Mouse (Mus musculus) C2C12 (cell line): ENCODE results near the gene Gpatch8. TPM values are rescaled to one million over a fixed set of nuclear protein-coding genes. Genes with fewer than 3 reads are reported as not detected.
A peak's percentile ranks its signal among the peaks of the same experiment; 100 is the strongest.

ENCODE experiments used
- H3K27me3 ChIP-seq: one replicate; pipeline ENCODE4 v1.6.1; 2011; ENCODE audit not compliant: control insufficient read depth, insufficient read depth, insufficient read length
- H3K36me3 ChIP-seq: one replicate; pipeline ENCODE4 v1.6.1; 2011; ENCODE audit not compliant: control insufficient read depth, insufficient read depth
- H3K4me3 ChIP-seq: one replicate; pipeline ENCODE4 v1.5.1; 2011; ENCODE audit warnings: mild to moderate bottlenecking, control low read depth; ENCODE audit not compliant: poor library complexity, insufficient read depth, severe bottlenecking
- H3K79me2 ChIP-seq: one replicate; pipeline ENCODE4 v1.6.1; 2011; ENCODE audit not compliant: control insufficient read depth, insufficient read depth
- H3K79me3 ChIP-seq: one replicate; pipeline ENCODE4 v1.6.1; 2011; ENCODE audit warnings: low read depth, control low read depth
- H3ac ChIP-seq: one replicate; pipeline ENCODE3; 2011; ENCODE audit warnings: low read depth; ENCODE audit not compliant: control insufficient read depth, insufficient read length
- CEBPB ChIP-seq: IDR thresholded peaks from one replicate; pipeline ENCODE4 v1.6.1; 2011; ENCODE audit warnings: low read depth, mild to moderate bottlenecking, control low read depth, moderate library complexity
- CTCF ChIP-seq: IDR thresholded peaks from one replicate; pipeline ENCODE4 v1.5.1; 2011; ENCODE audit not compliant: control insufficient read depth, insufficient read depth, insufficient read length
- FOSL1 ChIP-seq: IDR thresholded peaks from one replicate; pipeline ENCODE4 v1.8.0; 2011; ENCODE audit warnings: mild to moderate bottlenecking, low read length; ENCODE audit not compliant: poor library complexity, insufficient read depth, severe bottlenecking
- MAX ChIP-seq: IDR thresholded peaks from one replicate; pipeline ENCODE4 v1.6.1; 2011; ENCODE audit warnings: mild to moderate bottlenecking, control low read depth
- MYOD1 ChIP-seq: IDR thresholded peaks from one replicate; pipeline ENCODE4 v1.6.1; 2011; ENCODE audit warnings: low read depth; ENCODE audit not compliant: control insufficient read depth, insufficient read length
- MYOG ChIP-seq: IDR thresholded peaks from one replicate; pipeline ENCODE4 v1.6.1; 2011; ENCODE audit not compliant: control insufficient read depth, insufficient read length; ENCODE audit errors: extremely low read depth
- USF1 ChIP-seq: IDR thresholded peaks from one replicate; pipeline ENCODE4 v1.6.1; 2011; ENCODE audit warnings: low read depth, mild to moderate bottlenecking, control low read depth, moderate library complexity
- polyA plus RNA-seq: library from polyadenylated mRNA; unstranded; fragments of >200 nt; fragmentation: generic; extraction: Trizol; gene quantifications from one replicate; pipeline ENCODE4 v1.2.1, GENCODE M21; 2012; ENCODE audit warnings: missing spikeins

Gene Gpatch8
- polyA plus RNA-seq, 1 experiment = 7.3 TPM

DNA sequence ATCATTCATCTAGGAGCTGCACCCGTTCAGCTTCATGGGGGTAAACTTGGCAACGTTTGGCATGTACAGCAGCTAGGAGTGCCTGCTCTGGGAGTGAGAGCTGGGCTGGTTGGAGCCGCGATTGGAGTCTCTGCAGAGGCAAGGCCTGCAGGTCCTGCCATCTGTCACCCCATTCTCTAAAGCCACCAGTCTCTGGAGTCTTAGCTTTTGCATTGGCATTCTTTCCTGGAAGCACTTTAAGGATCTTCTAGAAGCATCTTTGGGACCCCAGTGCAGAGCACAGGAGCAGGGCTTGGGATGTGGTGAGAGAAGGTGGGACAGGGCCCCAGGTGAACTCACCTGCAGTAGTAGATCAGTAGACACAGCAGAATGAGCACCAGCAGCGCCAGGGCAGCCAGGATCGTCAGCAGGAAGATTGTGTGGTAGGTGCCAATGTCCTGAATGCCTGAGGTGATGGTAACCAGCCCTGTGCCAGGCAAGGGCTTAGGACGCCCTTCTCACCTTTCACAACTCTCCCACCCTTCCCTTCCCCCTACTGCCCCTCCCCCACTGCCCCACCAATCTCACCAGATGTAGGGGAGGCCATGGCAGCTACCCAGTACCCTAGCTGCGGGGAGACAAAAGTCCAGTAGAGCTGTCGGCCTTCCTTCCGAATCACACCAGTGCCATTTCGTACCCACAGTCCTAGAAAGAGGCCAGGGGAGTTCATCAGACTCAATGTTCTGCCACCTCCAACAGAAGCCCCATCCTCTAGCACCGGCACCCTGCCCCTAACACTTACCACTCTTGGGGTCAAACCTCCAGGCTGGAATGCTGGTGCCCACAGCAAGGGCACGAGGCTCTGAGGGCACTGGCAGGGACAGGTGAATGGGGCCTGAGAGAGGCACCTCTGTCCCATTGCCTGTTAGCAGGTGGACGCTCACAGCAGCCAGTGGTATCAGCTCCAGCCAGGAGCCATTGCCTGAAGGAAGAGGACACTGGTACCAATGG is 116.8 kb downstream of the Gpatch8 start:
- H3K27me3 ChIP-seq = no peaks in the 10 kb centered on the region
- H3K79me3 ChIP-seq = no peaks in the 10 kb centered on the region
- H3K79me2 ChIP-seq = no peaks in the 10 kb centered on the region
- H3K36me3 ChIP-seq = peaks cover 17% of the 10 kb centered on the region
- H3ac ChIP-seq = no peak overlapping the region
- no peak for TF ChIP-seq CTCF
- TF ChIP-seq MYOG = no peak
- TF ChIP-seq USF1 = no peak
- no peak for TF ChIP-seq MAX
- no peak for TF ChIP-seq MYOD1
- no peak overlapping the region for H3K4me3 ChIP-seq

DNA sequence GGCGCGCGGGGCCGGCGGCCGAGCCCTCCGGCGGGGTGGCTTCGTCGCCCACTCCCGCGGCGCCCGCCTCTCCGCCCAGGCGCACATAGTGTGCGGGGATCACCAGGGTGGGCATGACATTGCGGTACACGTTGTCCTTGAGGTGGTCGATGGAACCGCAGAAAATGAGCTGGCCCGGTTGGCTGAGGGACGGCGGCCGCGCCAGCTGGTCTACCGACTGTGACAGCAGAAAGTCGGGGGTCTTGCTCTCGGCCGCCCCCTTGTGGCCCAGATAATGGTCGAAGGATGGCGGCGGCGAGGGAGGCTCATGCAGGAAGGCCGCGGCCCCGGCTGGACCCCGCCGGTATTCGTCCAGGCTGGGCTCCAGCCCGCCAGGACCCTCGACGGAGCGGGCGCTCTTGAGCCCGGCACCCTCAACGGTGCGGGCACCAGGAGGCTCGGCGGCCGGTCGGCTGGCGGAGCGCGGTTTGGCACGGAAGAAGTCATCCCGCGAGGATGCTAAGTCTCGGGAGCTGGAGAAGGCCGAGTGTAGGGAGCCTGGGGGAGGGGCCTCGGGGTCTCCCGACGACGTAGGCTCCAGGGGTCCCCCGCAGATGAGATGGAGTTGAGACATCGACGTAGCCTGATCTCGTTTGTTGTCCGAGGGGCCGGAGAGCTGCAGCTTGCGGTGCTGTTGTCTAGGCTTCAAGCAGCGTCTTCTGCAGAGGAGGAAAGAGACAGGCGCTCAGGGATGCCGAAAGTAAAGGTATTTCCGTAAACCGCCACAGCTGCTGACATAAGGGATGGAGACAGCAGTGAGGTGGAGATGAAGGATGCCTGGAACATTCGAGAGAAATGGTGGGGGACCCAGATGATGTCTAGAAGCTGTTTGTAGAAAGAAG is 117.7 kb downstream of the Gpatch8 start:
- H3K4me3 ChIP-seq = no peak overlapping the region
- H3K79me3 ChIP-seq = no peaks in the 10 kb centered on the region
- no peaks in the 10 kb centered on the region for H3K79me2 ChIP-seq
- no peak overlapping the region for H3ac ChIP-seq
- no peaks in the 10 kb centered on the region for H3K27me3 ChIP-seq
- TF ChIP-seq MAX (no peak), CEBPB (no peak), CTCF (peak; percentile 38), MYOD1 (no peak), USF1 (no peak), FOSL1 (no peak)
- H3K36me3 ChIP-seq = peaks cover 24% of the 10 kb centered on the region

DNA sequence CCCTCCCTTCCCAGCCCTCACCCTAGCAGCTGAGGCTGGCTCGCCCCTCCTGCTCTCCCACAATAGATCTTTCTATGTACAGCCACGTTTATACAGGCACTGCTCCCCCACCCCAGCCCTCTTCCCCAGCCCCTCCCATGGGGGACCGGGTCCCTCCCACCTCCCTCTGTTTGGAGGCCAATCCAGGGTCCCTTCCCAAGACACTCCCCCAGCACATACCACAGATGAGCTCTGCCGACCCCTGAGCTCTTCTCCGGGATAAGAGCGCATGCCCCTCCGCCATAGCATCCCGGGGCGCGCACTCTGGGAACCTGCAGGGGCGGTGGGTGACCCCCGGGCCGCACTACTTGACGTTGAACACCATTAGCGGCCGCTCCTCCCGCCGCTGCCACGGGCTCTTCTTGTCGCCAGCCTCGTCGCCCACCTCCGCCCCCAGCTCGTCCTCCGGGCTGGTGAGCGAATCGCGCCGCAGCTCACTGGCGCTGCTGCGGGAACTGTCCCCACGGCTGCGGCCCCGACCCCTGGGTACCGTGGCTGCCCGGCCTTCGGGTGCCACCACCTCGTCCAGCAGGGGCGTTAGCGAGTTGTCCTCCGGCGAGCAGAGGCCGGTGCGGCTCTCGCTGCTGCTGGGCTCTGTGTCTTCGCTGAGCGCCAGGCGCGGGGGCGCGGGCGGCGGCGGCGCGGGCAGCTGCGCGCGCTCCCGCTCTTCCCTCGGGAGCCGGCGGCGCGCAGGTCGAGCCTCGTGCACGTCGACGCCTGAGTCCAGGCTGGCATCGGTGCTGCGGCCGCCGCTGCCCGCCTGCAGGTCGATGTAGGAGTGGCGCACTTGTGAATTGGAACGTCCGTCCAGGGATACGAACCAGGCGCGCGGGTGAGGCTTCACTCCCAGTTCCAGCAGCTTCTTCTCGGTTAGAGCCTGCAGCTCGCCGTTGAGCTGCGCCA is 118.8 kb downstream of the Gpatch8 start:
- peak overlapping the region; percentile 33 for H3ac ChIP-seq
- H3K4me3 ChIP-seq = no peak overlapping the region
- peaks cover 24% of the 10 kb centered on the region for H3K36me3 ChIP-seq
- no peak for TF ChIP-seq MYOD1
- no peak for TF ChIP-seq MAX
- TF ChIP-seq USF1 = no peak
- no peak for TF ChIP-seq FOSL1
- no peak for TF ChIP-seq MYOG
- no peak for TF ChIP-seq CTCF
- TF ChIP-seq CEBPB = no peak
- no peaks in the 10 kb centered on the region for H3K79me2 ChIP-seq
- H3K27me3 ChIP-seq = no peaks in the 10 kb centered on the region
- H3K79me3 ChIP-seq = no peaks in the 10 kb centered on the region

DNA sequence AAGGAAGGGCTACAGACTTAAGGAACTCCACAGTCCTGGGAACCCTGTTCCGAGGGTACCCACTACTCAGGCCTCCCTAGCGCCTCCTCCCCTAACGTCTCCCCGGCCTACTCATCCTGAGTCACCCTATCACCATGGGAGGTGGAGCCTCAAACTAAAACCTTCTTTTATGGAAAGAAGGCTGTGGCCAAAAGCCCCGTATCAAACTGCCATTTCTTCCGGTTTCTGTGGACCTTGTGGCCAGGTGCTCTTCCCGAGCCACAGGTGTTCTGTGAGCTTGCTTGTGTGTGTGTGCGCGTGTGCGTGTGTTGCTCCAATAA is 119.8 kb downstream of the Gpatch8 start:
- H3K27me3 ChIP-seq = no peaks in the 10 kb centered on the region
- TF ChIP-seq FOSL1 = peak; percentile 18
- no peak for TF ChIP-seq MAX

DNA sequence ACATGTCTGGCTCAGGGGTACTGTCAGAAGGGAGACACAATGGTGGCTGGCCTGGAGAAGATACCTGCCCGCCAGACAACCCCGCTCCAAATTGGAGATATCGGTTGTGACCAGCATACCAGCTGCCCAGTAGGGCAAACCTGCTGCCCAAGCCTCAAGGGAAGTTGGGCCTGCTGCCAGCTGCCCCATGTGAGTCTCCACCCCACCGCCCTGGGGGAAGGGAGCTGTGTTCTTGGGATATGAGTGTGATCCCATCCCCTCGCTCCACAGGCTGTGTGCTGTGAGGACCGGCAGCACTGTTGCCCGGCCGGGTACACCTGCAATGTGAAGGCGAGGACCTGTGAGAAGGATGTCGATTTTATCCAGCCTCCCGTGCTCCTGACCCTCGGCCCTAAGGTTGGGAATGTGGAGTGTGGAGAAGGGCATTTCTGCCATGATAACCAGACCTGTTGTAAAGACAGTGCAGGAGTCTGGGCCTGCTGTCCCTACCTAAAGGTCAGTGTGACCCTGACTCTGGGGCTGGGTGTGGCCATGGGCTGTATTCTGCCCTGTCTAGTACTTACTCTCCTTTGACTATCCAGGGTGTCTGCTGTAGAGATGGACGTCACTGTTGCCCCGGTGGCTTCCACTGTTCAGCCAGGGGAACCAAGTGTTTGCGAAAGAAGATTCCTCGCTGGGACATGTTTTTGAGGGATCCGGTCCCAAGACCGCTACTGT is 120.3 kb downstream of the Gpatch8 start:
- TF ChIP-seq MYOG (no peak), MYOD1 (no peak), CTCF (no peak), MAX (no peak), CEBPB (no peak), FOSL1 (no peak), USF1 (no peak)
- no peaks in the 10 kb centered on the region for H3K79me3 ChIP-seq
- H3K4me3 ChIP-seq = no peak overlapping the region
- H3K36me3 ChIP-seq = peaks cover 24% of the 10 kb centered on the region
- H3K27me3 ChIP-seq = no peaks in the 10 kb centered on the region
- H3K79me2 ChIP-seq = peaks cover 5% of the 10 kb centered on the region
- H3ac ChIP-seq = no peak overlapping the region

More for the DNA sequence above, 119.8 kb downstream of the Gpatch8 start:
- no peak overlapping the region for H3ac ChIP-seq
- H3K4me3 ChIP-seq = no peak overlapping the region
- H3K79me2 ChIP-seq = no peaks in the 10 kb centered on the region
- peaks cover 24% of the 10 kb centered on the region for H3K36me3 ChIP-seq
- no peaks in the 10 kb centered on the region for H3K79me3 ChIP-seq
